Mouse (Mus musculus) left cerebral cortex, adult 11 months (tissue): ENCODE data around the gene Rreb1.

Experiments
- DNase-seq: peaks from one replicate; pipeline ENCODE4 v3.0.0; 2022; ENCODE audit warnings: low spot score

Gene Rreb1

DNA sequence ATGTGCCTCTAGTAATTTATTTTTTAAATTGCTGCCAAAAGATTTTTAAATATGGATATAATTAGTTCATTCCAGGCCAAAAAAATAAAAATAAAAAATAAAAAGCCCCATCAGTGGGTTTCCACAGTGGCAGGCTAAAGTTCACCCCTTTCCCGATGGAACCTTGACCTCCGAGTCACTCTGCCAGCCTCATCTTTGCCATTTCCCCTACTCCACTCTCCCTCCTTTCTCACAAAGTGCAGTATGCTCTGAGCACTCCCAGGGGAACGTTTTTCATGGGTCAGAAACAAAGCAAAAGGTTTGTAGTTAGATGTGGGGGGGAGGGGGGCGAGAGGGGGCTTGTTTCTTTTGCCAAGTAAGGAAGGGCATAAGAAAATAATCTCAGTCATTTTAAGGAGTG lies 98.6 kb downstream of the Rreb1 start:
- DNase-seq, result no peak

DNA sequence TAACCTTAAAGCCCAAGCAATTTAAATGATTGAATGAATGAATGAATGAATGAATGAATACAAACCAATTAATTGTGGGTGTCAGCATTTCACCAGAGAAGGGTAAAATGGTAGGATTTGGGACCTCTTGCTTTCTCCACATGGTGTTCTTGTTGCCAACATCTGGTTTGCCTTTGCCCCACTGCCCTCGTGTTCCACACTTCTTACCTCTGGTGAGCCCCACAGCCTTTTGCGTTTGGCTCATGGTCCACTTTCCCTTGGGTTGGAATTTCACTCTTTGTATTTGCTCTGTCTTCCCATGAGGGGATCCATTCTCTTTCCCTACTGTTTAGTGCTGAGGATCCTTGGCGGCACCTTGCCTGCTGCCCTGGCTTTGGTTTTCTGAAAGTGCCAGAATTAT lies 99.0 kb downstream of the Rreb1 start:
- no peak for DNase-seq

DNA sequence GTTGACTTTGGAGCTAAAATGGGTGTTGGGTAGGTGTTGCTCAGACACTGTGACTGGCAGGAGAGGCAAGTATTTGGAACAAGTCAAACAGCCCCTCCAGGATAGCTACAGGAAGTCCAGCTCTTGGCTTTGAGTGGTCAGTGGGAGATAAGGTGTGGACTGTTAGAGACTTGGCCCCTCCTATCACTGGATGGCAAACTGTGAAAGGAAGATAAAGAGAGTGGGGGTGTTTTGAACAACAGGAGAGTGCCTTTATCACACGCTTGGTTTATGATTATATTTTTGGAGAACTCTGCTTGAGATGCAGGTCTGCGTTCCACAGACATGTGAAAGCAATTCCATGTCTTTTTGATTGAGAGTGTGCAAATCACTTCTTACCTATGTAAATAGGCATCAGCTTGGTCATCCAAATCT lies 100.7 kb downstream of the Rreb1 start:
- no peak for DNase-seq

DNA sequence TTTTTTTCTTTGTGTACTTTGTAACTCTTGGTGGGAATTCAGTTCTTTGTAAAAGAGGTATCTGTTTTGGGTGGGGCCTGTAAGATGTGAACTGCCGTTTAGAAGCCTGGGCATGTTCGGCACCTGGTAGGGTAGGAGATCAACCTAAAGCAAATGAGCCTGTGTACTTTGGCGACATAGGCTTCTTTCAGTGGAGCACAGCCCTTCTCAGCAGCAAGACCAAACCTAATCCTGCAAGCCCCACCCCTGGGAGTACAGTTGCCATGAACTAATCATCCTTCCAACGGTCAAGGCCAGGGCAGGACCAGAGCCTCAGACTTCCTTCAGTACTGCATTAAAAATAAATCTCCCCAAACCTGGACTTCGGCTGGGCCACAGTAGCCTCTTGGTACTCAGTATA lies 101.4 kb downstream of the Rreb1 start:
- no peak for DNase-seq

DNA sequence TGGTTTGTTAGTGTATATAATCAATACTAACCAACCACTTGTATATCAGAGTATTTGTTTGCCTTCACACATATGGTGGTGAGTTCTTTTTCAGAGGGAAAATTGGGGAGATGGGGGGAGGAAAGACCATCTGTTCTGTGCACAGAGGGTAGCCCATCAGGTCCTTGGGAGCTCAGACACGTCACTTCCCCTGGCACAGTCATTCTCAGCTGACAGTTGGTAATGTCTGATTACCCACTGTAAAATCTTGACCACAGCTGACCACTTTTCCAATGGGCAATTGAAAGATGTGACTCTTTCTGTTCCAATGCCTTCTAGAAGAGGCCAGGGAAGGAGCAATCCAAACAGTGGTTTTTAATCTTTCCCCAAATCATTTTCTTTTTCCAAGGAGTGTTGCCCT lies 101.8 kb downstream of the Rreb1 start:
- DNase-seq, result no peak

DNA sequence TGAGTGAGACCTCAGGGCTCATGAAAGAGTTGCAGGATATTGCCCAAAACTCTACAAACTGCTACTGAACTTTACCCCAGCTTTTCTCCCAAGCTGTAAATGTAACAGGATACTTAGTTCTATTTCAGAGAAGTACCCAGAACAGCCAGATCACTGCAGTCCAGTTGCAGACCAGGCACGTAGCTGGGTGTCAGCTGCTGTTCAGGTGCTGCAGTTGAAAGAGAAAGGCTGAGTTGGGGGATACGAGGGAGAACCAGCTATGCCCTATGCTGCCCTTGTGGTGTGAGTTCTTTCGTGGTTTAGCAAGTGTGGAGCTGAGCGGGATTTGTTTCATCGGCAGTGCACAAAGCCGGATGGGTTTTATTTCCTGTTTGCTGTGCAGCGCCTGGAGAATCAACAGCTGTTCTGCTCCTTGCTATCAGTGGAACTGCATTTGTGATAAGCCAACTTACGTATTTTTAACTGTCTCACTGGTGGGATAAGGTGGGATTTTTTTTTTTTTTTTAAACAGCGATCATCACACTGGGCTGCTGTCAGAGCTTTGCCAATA lies 102.5 kb downstream of the Rreb1 start:
- no peak for DNase-seq

DNA sequence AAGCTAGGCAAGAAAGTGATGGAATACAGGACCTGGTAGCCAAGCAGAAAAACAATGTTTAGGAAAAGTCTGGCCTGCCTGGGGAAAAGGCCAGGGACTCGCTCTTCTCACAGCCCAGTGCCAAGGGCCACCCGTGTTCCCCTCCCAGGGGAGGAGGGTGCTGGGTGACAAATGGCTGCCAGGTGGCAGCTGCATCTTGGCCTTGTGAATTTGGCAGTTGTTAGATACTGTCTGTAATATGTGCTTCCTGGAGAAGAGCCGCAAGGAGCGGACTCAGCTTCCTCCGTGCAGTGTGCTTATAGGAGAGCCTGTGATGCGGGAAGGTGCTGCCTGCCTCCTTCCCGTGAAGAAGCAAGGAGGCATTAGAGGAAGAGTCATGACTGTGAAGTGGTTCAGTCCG lies 104.3 kb downstream of the Rreb1 start:
- no peak for DNase-seq

DNA sequence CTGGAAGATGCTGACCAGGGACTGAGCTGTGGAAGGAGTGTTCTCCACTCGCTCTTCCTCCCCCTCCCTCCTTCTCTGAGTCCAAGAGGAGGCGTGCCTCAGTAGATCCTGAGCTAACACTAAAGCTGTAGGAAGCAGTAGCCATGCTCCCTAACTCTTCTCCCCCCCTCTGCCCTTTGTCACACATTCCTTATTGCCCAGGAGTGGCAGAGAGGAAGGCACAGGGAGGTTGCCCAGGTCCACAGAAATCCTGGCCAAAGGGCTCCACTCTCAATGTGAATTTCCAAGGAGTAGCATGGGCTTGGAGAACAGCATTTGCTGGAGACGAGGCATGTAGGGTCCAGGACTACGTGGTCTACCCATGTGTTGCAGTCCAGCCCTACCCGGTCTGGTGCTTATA lies 104.8 kb downstream of the Rreb1 start:
- no peak for DNase-seq

DNA sequence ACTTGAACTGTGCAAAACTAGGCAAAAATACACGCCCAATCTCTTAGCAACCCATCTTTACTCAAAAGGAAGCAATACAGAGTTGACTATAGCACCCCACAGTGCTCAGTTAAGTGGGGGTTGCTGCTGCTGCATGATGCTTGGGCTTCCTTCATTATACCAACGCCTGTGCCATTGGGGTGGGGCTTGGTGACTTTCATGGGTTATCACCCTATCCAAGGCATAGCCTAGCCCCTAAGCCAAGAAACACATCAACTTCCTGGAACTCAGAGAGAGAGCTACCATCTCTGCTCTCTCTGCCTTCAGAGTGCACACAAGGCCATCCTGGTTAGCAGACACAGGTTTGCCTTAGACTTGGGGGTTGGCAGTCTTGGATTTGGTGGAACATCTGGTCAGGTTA lies 107.2 kb downstream of the Rreb1 start:
- no peak for DNase-seq

DNA sequence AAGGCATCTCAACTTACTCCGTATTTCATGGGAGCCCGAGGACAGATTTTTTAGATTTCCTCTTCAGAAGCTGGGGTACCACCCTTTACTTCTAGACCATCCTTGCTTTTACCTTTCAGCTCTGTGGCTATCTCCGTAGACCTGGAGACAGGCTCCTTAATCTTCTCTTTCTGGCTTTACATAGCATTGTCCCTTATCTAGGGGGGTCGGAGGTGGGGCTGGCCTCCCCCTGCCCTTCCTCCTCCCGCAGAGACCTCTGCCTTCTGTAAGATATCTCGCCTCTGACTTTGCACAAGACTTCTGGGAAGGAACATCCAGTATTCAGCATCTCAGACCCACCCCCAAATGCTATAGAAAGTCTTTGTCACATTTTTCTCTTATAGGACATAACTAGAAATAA lies 107.8 kb downstream of the Rreb1 start:
- DNase-seq, result no peak

DNA sequence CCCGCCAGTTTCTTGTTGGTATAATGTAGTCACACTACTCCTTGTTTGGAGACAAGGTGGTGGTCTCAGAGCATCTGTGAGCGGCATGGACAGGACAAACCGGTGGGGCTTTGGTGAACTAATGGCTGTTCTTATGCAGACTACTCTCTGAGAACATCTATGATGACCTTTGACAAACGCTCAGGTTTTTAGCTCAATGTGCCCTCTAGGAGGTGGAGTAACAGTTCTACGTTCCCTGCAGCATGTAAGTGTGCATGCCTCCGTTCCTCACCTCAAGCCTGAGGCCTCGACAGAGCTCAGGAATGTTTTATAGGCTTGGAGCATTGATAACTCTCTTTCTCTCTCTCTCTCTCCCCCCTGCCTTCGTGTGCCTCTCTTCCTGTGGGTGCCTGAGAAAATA lies 116.6 kb downstream of the Rreb1 start:
- DNase-seq, result no peak

DNA sequence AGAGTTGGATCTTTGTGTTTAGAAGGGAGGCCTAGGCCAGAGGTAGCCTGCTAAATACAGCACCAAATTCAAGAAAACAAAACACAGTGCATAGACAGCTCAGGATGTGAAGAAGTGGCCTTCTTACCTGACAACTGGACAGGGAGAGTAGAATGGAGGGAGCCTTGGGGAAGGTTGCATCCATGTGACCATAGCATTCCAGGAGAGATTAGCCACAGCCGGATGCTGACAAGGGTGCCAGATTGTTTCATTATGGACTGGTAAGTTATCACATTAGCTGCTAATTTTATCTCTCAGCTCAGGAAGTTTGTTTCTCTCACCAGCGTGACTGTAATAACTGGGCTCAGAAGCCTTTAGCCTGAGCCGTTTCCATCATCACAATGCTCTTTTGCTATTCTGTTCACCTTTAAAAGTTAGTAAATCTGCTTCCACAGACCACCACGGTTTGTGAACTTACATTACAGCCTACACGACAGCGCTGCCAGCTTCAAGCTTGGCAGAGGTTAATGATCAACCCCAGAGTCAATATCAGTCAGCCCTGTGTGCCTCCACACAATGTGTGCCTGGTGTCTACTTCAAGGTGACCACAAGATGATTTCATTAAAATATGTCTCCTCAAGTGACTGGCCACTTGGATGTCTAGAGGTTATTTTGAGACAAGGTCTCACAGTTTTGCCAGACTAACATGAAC lies 117.5 kb downstream of the Rreb1 start:
- DNase-seq, result no peak

DNA sequence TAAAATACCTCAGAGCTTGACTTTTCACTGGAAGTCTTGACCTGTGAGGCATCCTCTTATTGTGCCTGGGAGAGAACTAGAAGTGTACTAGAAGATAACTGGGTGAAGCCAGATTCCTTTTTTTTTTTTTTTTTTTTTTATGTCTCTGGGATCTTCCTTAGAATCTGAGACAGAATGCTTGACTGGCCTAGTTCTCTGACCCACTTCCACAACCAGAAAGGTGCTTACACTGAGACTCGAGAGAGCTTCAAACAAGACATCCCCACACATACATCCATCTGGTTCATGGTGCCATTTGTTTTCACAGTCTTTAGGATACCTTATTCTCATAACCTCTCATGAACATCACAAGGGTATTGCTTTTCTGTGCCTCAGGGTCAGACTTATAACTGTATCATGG lies 118.2 kb downstream of the Rreb1 start:
- DNase-seq, result no peak

DNA sequence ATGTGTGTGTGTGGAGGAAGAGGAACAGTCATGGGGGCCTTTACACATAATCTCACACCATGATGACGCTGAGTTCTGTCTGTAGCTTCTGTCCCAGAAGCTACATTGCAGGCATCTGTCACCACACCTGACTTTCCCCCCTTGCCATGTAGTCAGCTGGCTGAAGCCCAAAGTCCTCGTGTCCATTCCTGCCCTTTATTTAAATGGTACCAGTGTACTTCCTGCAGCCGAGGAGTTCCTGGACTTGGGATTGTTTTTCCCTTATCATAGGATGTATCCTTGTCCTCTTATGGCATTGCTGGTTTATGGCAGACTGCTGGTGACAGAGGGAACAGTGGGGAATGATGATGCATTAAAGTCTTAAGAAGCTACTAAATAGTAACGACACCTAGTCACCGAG lies 120.6 kb downstream of the Rreb1 start:
- no peak for DNase-seq

DNA sequence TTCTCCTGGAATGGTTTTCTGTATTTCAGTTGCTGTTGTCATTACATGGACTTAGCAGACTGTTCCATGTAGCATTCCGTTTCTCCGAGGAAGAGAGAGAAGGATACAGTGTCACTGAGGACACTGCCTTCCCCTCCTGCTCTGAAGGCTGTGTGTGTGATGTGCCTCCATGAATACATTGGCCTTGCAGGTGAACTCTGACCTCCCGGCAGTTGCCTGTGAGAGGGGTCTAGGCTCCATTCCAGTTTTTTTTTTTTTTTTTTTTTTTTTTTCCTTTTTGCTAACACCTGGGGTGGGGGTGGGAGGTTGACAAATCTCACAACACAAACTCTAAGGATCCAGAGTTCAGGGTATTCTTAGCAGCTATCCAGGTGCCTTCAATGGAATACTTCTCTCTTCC lies 124.8 kb downstream of the Rreb1 start:
- DNase-seq, result no peak

DNA sequence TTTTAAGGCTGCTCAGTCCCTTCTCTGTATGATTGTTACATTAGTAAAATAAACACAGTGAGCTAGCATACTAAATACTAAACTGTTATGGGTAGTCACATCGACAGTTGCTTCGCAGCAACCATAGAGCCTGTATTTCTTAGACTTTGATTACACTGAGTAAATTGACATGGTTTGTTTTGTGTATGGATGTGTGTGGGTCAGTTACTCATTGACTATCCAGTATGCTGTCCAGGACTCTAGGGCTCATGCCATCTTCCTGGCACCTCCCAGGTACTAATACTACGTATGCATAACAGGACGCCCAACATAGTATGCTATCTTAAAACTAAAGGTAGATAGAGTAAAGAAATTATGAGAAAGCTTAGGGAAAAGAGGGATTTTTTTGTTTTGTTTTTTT lies 125.3 kb downstream of the Rreb1 start:
- no peak for DNase-seq

DNA sequence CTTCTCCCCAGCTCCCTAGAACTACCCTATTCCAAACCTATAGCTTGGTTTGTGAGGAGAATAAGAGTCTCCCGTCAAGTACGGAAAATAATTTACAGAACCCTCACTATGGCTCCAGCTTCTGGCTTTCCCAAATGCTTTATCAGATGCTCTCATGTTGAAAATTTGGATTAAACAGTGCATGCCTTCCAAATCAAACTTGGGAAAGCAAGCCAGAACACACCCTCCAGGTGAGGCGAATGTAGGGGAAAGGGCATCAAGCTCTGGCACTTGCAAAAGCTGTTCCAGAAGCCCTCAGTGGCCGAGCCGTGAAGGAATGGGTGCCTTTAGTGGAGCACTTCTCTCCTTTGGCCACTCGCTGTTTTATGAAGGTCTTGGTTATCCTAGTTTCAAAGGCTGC lies 126.2 kb downstream of the Rreb1 start:
- no peak for DNase-seq

DNA sequence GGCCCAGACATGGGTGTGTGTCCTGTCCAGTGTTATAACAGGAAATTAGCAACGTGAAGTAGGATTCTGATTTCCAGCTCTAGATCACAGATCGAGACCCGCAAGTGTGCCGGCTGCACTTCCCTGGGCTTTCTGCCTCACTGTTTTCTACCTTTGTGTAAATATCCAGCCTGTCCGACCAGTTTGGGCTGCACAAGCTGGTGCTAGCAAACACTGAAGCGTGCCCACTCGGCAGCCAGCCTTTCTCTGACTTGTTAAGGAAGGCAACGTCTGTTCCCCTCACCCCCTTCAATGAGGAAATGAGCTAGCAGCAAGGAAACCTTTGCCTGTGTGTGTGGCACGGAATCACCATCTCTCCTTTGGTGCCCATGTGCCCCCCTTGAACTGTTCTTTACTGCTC lies 129.9 kb downstream of the Rreb1 start:
- no peak for DNase-seq

DNA sequence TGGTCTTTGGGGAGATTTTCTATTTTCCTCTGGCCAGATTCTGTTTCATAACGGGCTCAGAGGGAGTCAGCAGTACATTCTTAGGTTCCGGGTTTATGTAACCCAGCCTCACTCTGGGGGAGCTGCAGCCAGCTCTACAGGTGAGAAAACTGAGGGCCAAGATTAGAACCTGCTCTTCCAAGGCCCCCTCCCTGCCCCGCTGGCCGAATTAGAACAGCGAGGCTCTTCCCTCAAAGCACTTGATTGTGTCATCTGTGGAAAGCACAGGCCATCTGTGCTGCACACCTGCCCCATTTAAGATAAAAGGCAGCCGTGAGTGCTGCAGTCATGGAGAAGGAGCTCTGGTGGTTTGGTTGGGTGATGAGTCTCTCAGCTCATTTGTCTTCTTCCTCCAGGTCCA lies 130.3 kb downstream of the Rreb1 start:
- DNase-seq, result peak; percentile 21

DNA sequence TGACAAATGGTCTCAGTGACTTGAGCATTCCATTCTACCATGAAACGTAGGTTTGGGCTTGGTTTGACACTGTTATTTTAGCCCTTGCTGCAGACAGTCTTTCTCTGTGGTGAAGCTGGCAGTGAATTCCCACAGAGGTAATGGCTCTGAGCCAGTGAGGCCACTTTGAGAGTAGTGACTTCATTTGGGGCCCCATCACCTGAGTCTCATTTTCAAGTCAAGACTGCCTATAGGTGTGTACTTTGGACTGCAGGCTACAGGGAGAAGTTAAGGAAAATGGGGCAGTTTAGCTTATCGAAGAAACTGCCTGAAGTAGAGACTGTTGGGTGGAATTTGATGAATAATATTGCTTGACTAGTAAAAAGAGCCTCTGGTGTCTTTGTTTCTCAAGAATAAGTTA lies 131.0 kb downstream of the Rreb1 start:
- no peak for DNase-seq

DNA sequence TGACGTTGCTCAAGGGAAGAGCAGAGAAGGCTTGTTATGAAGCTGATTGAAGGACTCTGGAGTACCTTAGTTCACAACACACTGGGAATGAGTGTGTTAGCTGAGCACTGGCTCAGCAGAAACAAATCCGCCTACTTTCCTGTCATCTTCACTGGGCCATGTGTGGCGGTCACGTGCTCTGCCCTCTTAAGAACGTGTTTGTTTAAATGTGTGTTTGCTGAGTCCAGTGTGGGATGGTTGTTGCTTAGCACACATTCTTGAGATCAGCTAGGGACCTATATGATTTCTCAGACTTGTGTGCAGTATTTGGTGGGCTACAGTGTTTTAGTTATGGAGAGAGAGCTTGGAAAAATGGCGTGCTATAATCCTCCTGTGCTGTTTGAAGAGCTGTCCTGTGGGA lies 133.8 kb downstream of the Rreb1 start:
- no peak for DNase-seq

DNA sequence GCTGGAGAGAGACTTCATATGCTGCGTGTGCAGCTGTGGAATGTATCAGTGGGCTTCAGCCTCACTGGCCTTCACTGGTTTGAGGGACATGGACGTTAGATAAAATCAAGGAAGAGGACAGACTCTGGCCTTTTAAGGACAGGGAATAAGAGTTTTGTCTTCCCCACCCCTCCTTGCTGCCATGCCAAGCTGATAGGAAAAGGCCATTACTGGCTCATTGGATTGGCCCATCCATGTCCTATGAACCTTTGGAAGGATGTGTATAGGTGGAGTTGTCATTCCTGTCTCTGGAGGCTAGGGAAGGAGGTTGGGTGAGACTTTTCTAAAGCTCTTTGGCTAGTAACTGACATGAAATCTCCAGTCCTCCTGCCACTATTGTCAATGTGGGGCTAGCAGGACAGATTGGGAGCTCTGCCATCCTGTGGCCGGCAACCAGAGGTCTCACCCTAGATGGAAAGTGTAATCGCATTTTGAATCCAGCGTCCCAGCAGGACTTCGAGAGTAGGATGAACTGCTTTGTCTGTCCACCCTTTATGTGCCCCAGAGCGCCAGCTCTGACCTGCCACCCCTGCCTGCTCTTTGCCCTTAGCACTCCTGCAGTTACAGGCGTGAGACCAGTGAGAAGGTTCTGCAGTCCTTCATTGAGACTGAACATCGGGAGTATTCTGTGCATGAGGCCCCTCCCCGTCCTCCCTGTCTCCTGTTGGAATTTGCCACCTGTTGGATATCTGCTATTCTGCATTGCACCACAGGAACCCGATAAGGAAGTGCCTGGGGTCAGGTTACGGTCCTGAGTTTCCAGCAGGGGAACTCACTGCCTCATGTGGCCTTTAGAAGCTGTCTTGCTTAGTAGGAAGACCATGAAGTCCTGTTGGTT lies 134.6 kb downstream of the Rreb1 start:
- DNase-seq, result no peak

DNA sequence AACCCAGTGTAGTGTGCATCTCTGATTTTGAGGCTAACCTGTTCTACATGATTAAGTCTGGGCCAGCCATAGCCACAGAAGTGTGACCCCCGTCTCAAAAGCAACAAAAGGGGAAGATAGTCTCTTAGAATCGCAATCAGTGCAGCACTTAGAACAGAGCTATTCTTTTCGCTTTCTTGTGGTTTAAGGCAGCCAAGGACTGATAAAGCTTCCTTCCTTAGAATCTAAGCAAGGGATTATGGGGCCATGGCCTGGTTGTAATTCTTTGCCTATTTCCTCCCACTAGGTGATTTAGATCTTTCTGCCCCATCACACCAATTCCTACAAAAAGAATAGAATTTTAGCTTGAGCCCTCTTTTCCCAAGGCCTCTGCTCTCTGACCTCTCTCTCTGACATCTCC lies 135.8 kb downstream of the Rreb1 start:
- no peak for DNase-seq
